Mouse (Mus musculus): ENCODE results near the gene Wiz. TPM values are rescaled to one million over a fixed set of nuclear protein-coding genes. Genes with fewer than 3 reads are reported as not detected.

The Wiz gene
- total and polyA plus RNA-seq, 3 experiments: 2.3 to 88.7 (median 66.2) TPM

DNA sequence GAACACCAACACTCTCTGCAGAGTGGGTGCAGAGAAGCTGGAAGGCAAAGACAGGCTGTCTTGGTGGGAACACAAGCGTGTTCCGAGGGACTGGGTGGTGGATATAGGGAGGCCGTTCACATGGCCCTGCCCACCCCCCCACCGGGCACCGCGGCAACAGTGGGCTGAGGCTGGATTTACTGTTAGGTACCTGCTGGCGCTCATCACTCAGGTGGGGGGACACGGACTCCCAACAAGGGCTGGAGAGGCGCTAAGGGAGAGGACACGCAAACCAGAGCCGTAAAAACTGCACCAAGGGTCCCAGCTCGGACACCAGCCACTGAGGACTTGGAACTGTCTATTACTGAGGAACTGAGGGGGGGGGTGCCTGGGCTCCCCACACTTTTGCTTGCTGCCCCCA lies 54.3 kb downstream of the Wiz start:
- H3K27me3 ChIP-seq (ENCODE audit: insufficient read depth, low read length): no peaks in the 10 kb centered on the region
- no peak overlapping the region for H3K4me3 ChIP-seq (ENCODE audit: low read depth, low read length)
- H3K36me3 ChIP-seq (replicated peaks): peaks cover 94% of the 10 kb centered on the region
- no peak for TF ChIP-seq POLR2AphosphoS5 (IDR thresholded peaks at IDR 0.05; ENCODE audit: insufficient replicate concordance, low read depth, low read length)
- TF ChIP-seq GATA2 (IDR thresholded peaks at IDR 0.05; ENCODE audit: borderline replicate concordance, low read depth, low read length): no peak
- TF ChIP-seq CTCF (IDR thresholded peaks at IDR 0.05; ENCODE audit: low read depth, low read length): no peak
- TF ChIP-seq GATA1 (IDR thresholded peaks at IDR 0.05; ENCODE audit: borderline replicate concordance, low read length): no peak
- no peak for TF ChIP-seq TAL1 (conservative IDR thresholded peaks at IDR 0.05; ENCODE audit: low read depth, low read length)
- ATAC-seq (ENCODE audit: extremely low read depth, insufficient number of reproducible peaks, low FRiP score, poor library complexity, severe bottlenecking): no peak
- no peaks in the 10 kb centered on the region for H3K4me1 ChIP-seq (ENCODE audit: insufficient read depth, low read depth, low read length)
- DNase-seq (ENCODE audit: low spot score): no peak
- H3K9me3 ChIP-seq (replicated peaks): no peaks in the 10 kb centered on the region

- no peak for DNase-seq (ENCODE audit: low spot score)
- no peaks in the 10 kb centered on the region for H3K27me3 ChIP-seq (ENCODE audit: insufficient read depth, low read length)
- ATAC-seq (ENCODE audit: extremely low read depth, insufficient number of reproducible peaks, low FRiP score, poor library complexity, severe bottlenecking): no peak
These were observed 55.5 kb downstream of the Wiz start for GRCm38 (mm10) chr17:32333675-32334303.

GRCm38 (mm10) chr17:32327501-32327900 lies 61.7 kb downstream of the Wiz start:
- H3K4me1 ChIP-seq (ENCODE audit: insufficient read depth, low read depth, low read length): peaks cover 5% of the 10 kb centered on the region
- no peaks in the 10 kb centered on the region for H3K9me3 ChIP-seq (replicated peaks)
- TF ChIP-seq POLR2AphosphoS5 (IDR thresholded peaks at IDR 0.05; ENCODE audit: insufficient replicate concordance, low read depth, low read length): no peak
- no peak for TF ChIP-seq TAL1 (conservative IDR thresholded peaks at IDR 0.05; ENCODE audit: low read depth, low read length)
- TF ChIP-seq CTCF (IDR thresholded peaks at IDR 0.05; ENCODE audit: low read depth, low read length): no peak
- TF ChIP-seq GATA1 (IDR thresholded peaks at IDR 0.05; ENCODE audit: borderline replicate concordance, low read length): no peak
- TF ChIP-seq GATA2 (IDR thresholded peaks at IDR 0.05; ENCODE audit: borderline replicate concordance, low read depth, low read length): no peak
- ATAC-seq (ENCODE audit: extremely low read depth, insufficient number of reproducible peaks, low FRiP score, poor library complexity, severe bottlenecking) (no peak), DNase-seq (ENCODE audit: low spot score) (no peak)
- no peaks in the 10 kb centered on the region for H3K27me3 ChIP-seq (ENCODE audit: insufficient read depth, low read length)
- H3K4me3 ChIP-seq (ENCODE audit: low read depth, low read length): no peak overlapping the region
- peaks cover 84% of the 10 kb centered on the region for H3K36me3 ChIP-seq (replicated peaks)

More at GRCm38 (mm10) chr17:32333675-32334303, 55.5 kb downstream of the Wiz start:
- no peaks in the 10 kb centered on the region for H3K4me1 ChIP-seq (ENCODE audit: insufficient read depth, low read depth, low read length)
- H3K36me3 ChIP-seq (replicated peaks): peaks cover 92% of the 10 kb centered on the region
- no peak overlapping the region for H3K4me3 ChIP-seq (ENCODE audit: low read depth, low read length)
- no peaks in the 10 kb centered on the region for H3K9me3 ChIP-seq (replicated peaks)
- TF ChIP-seq CTCF (IDR thresholded peaks at IDR 0.05; ENCODE audit: low read depth, low read length) (no peak), POLR2AphosphoS5 (IDR thresholded peaks at IDR 0.05; ENCODE audit: insufficient replicate concordance, low read depth, low read length) (no peak), TAL1 (conservative IDR thresholded peaks at IDR 0.05; ENCODE audit: low read depth, low read length) (no peak), GATA1 (IDR thresholded peaks at IDR 0.05; ENCODE audit: borderline replicate concordance, low read length) (no peak), GATA2 (IDR thresholded peaks at IDR 0.05; ENCODE audit: borderline replicate concordance, low read depth, low read length) (no peak)

DNA sequence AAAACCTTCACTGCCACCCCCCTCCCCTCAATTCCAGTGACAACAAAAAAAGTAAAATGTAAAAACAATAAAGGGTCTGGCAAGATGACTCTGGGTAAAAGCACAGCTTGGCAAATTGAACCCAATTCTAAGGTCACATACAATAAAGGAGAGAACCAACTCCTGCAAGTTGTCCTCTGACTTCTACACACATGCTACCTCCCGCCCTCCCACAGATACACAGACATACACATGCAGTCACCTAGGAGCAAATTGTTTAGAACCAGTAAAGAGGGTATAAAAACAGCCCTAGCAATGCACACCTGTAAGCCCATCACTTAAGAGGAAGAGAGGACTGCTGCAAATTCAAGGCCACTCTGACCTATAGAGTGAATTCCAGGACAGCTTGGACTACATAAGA lies 66.4 kb downstream of the Wiz start:
- TF ChIP-seq GATA1 (IDR thresholded peaks at IDR 0.05; ENCODE audit: borderline replicate concordance, low read length): no peak
- no peak for TF ChIP-seq POLR2AphosphoS5 (IDR thresholded peaks at IDR 0.05; ENCODE audit: insufficient replicate concordance, low read depth, low read length)
- TF ChIP-seq TAL1 (conservative IDR thresholded peaks at IDR 0.05; ENCODE audit: low read depth, low read length): no peak
- TF ChIP-seq CTCF (IDR thresholded peaks at IDR 0.05; ENCODE audit: low read depth, low read length): no peak
- TF ChIP-seq GATA2 (IDR thresholded peaks at IDR 0.05; ENCODE audit: borderline replicate concordance, low read depth, low read length): no peak
- Histone ChIP-seq H3K9me3 (replicated peaks) (no peaks in the 10 kb centered on the region), H3K36me3 (replicated peaks) (peaks cover 73% of the 10 kb centered on the region), H3K4me3 (ENCODE audit: low read depth, low read length) (no peak overlapping the region), H3K4me1 (ENCODE audit: insufficient read depth, low read depth, low read length) (peaks cover 35% of the 10 kb centered on the region), H3K27me3 (ENCODE audit: insufficient read depth, low read length) (no peaks in the 10 kb centered on the region)
- ATAC-seq (ENCODE audit: extremely low read depth, insufficient number of reproducible peaks, low FRiP score, poor library complexity, severe bottlenecking) (no peak), DNase-seq (ENCODE audit: low spot score) (no peak)

- TF ChIP-seq GATA2 (IDR thresholded peaks at IDR 0.05; ENCODE audit: borderline replicate concordance, low read depth, low read length) (no peak), POLR2AphosphoS5 (IDR thresholded peaks at IDR 0.05; ENCODE audit: insufficient replicate concordance, low read depth, low read length) (no peak), GATA1 (IDR thresholded peaks at IDR 0.05; ENCODE audit: borderline replicate concordance, low read length) (no peak), CTCF (IDR thresholded peaks at IDR 0.05; ENCODE audit: low read depth, low read length) (no peak), TAL1 (conservative IDR thresholded peaks at IDR 0.05; ENCODE audit: low read depth, low read length) (no peak)
- no peak for ATAC-seq (ENCODE audit: extremely low read depth, insufficient number of reproducible peaks, low FRiP score, poor library complexity, severe bottlenecking)
These were observed 67.4 kb downstream of the Wiz start for GRCm38 (mm10) chr17:32321836-32322235.

DNA sequence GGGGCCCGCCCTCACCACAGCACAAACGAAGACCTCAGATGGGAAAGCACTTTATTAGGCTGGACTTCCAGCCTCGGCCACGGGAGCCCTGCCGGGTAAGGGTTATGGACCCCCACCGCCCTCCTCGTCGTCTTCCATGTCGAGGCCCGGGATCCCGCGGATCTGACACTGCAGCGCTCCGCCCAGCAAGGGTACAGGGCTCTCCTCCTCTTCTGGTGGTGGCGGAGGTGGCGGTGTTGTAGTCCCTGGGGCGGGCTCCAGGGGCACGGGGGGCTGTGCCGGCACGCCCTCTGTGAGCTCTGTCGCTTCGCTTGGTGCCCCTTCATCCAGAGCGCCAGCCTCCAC lies 67.9 kb downstream of the Wiz start:
- peak overlapping the region; percentile 93 for H3K4me3 ChIP-seq (ENCODE audit: low read depth, low read length)
- H3K36me3 ChIP-seq (replicated peaks): peaks cover 73% of the 10 kb centered on the region
- no peak for TF ChIP-seq GATA1 (IDR thresholded peaks at IDR 0.05; ENCODE audit: borderline replicate concordance, low read length)
- TF ChIP-seq CTCF (IDR thresholded peaks at IDR 0.05; ENCODE audit: low read depth, low read length): no peak
- no peak for TF ChIP-seq POLR2AphosphoS5 (IDR thresholded peaks at IDR 0.05; ENCODE audit: insufficient replicate concordance, low read depth, low read length)
- TF ChIP-seq TAL1 (conservative IDR thresholded peaks at IDR 0.05; ENCODE audit: low read depth, low read length): no peak
- no peak for TF ChIP-seq GATA2 (IDR thresholded peaks at IDR 0.05; ENCODE audit: borderline replicate concordance, low read depth, low read length)
- ATAC-seq (ENCODE audit: extremely low read depth, insufficient number of reproducible peaks, low FRiP score, poor library complexity, severe bottlenecking) (peak; percentile 24; the same call in 1 of the 2 replicates), DNase-seq (ENCODE audit: low spot score) (peak; percentile 75)
- H3K4me1 ChIP-seq (ENCODE audit: insufficient read depth, low read depth, low read length): peaks cover 49% of the 10 kb centered on the region
- H3K9me3 ChIP-seq (replicated peaks): no peaks in the 10 kb centered on the region
- no peaks in the 10 kb centered on the region for H3K27me3 ChIP-seq (ENCODE audit: insufficient read depth, low read length)

More at GRCm38 (mm10) chr17:32321836-32322235, 67.4 kb downstream of the Wiz start:
- Histone ChIP-seq H3K36me3 (replicated peaks) (peaks cover 73% of the 10 kb centered on the region), H3K4me3 (ENCODE audit: low read depth, low read length) (peak overlapping the region; percentile 93), H3K27me3 (ENCODE audit: insufficient read depth, low read length) (no peaks in the 10 kb centered on the region), H3K4me1 (ENCODE audit: insufficient read depth, low read depth, low read length) (peaks cover 44% of the 10 kb centered on the region), H3K9me3 (replicated peaks) (no peaks in the 10 kb centered on the region)
- DNase-seq (ENCODE audit: low spot score): no peak

All from G1E (cell line).